Mouse (Mus musculus): ENCODE measurements at regions not wholly inside any gene's neighbourhood (a gene's known extent, or its start where the extent isn't known, plus 50 kb on each side); places are given as distances from the start of the nearest gene placed in this dataset.
A peak's percentile ranks its signal among the peaks of the same experiment; 100 is the strongest.

DNA sequence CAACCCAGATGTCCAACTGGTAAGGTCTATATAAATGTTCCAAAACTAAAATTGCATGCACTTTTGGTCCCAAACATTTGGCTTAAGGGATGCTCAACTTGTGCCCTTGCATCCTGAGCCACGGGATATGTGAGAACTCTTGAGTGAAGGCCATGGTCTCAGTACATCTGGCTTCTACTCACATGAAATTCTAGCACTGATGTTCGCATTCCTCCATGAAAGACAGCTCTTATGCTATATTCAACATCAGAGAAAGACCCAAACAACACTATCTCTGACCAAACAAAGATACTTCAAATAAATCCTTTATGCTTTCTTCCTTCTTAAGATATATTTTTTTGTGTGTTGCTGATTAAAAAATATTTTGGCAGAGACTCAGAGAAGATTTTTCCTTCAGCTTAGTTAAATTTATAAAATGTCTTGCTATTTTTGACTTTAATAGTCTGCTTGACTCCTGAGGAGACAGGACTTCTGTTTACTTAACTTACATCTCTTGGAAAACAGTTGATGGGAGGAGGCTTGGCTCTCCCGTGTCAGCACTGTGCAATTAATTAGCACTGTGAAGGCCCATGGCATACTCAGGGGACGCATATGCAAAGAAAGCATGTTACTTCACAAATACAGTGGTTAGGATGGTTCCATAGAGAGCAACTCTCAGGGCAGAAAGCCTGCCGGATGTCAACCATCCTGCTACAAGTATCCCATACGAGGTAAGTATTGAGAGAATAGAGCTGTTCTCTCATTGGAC, 230.9 kb downstream of the Gm19410 start:
- no peak for DNase-seq

DNA sequence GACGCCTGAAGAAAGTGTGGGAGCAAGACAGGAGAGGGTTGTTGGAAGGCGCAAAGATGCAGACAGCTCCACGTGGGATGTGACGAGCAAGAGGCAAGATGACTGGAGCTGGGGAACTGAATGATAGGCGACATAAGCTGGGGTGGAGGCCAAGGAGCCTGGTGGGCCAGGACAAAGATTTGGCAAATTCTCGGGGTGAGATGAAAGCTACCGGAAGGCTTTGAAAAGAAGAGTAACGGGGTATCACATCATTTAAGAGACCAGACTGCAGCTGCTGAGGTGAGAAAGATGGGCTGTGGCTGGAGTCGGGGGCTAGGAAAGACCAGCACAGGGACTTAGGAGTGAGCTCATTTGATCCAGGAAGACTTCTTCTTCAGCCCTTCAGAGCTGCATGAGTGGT, 234.0 kb downstream of the Gm19410 start:
- DNase-seq, result no peak

DNA sequence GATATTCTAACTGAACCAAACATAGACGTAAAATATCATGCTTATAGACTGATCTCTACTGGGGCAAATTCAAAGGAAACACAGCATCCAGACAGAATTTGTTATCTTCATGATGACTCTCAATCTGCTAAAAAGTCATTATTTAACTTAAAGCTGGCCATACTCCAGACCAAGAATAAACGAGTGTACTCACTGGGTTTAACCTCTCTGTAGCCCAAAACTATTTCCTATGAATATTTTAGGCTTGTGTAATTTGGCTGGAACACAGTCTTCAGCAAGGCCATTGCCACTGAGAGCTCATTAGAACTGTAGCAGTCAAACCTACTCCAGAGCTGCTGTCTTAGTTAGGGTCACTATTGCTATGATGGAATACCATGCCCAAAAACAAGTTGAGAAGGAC, 238.8 kb downstream of the Gm19410 start:
- DNase-seq, result no peak

DNA sequence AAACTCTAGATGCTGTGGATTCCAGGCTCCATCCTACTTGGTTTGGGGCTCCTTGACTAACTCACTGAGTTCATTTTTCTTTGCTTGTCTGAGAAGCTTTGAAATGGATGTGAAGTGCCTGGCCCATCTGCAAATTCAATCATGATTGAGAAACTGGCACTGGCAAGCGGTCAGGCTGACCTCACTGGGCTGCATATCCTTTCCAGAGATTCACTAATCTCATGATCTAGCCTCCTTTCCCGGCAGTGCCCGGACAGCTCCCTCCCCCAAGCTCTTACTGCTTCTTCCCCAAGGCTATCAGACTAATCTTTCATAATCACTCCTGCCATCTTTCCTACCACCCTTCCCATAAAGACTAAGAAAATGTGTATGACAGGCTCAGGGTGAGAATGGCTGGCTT, 239.9 kb downstream of the Gm19410 start:
- no peak for DNase-seq

DNA sequence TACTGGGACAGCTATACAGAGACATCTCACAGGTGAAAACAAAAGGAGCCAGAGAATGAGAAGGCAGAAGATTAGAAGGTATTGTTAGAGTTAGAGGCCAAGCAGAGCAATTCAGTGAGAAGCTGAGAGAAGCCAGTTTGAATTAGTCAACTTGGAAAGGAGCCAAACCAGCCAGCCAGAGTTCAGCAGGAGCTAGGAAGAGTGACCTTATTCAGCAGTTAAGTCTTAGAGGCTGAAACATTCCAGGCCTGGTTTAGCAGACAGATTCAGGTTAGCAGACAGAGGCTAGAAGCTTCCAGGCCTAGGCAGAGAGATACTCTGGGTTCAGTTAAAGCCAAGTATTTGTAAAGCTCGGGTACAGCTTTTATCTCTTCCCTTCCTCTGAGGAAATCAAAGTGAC, 242.1 kb downstream of the Gm19410 start:
- no peak for DNase-seq

DNA sequence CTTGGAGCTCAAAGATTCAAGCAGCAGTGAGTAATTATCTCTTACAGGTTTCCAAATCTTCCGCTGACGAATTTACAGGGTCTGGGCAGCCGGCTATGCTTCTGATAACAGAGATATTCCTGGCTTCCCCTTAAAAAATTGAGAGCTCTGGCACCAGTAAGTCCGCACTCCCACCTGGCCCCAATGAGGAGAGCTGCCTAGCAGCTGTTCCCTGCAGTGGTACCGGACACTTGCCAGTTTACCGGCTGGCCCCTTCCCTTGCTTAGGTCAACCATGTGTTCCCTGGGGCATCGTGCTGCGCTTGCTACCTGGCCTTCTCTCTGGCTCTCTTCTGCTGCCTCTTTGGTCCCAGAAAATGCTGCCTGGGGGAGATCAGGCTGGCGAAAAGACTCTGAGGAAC, 244.0 kb downstream of the Gm19410 start:
- DNase-seq, result no peak

DNA sequence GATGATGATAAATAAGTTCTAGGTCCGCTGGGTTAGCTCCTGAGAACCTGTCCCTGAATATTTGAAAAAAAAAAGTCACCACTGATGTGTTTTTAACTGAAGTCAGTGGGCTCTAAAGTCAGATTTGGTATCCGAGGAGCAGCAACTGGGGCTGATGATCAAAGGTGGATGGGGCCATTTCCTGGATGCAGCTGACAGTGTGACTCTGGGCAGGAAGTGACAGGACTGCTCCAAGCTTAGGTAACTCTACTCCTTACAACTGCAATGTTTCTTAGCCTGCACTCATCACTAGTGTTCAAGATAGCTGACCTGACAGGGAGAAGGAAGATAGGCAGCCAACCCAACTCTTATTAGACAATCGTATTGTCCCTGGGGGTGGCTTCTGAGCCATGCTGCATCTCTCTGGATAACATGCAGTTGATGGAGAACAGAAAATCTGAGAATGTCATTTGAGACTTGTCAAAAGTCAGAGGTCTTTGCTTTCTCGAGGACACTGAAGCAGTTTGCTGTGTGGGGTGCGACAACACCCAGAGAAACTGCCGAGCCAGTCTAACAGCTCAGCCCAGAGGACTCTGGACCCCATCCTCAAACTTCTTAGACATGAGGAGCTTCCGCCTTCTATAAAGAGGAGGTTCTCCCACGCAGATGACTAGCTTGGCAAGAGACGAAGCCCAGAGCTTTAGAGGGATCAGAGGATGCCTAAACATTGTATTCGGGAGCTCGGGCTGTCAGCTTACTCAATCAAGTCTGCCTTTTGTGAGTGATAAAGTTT, 245.0 kb downstream of the Gm19410 start:
- DNase-seq, result no peak

DNA sequence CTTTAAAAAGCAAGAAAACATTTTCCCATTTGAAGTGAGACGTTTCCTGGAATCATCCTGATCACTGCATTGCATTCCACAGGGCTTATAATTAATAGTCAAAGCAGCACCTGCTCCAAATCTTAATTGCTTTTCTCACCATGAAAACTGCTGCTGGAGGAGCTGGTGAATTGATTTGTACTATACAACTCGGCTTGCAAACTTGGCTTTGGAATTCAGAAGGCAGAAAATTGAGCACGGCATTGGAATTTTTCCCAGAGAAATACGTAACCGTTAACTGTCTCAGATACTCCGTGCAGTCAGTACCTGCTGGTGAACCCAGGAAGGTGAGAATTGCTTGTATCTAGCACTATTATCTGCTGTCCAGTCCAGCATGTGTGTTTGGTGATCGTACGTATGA, 249.3 kb downstream of the Gm19410 start:
- peak; percentile 57 for DNase-seq

DNA sequence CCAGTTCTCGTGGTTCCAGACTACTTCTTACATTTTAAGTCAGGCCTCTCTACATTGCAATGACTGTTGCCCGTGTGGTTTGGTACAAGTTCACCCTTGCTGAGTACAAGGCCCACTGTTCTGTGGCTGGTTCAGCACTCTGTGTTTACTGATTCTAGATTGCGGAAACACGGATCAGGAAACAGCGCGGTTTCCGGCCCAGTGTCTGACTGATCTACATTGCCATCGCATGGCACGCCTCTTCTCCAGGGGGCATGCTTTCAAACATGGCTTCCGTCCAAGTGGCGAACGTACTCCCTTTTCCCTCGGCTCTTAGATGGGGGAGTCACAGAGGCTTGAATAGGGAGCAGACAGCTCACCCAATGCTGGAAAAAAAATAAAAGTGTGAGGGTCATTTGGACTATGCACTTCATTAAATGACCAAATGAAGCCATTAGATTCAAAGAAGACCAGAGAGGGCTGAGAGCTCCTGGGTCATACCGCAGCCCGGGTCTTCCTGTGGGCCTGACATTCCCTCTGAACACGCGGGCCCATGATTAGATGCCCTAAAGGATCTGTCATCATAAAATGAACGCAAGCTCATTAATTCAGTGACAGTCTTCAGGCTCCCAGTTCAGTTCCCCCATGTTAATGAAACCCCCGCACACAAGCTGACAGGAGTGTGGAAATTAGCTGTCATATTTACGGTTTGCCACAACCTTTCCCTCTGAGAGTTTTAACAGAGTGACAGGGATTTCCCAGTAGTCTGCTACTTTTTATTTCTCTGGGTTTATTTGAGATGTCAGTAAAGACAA, 250.9 kb downstream of the Gm19410 start:
- peak; percentile 49 for DNase-seq

DNA sequence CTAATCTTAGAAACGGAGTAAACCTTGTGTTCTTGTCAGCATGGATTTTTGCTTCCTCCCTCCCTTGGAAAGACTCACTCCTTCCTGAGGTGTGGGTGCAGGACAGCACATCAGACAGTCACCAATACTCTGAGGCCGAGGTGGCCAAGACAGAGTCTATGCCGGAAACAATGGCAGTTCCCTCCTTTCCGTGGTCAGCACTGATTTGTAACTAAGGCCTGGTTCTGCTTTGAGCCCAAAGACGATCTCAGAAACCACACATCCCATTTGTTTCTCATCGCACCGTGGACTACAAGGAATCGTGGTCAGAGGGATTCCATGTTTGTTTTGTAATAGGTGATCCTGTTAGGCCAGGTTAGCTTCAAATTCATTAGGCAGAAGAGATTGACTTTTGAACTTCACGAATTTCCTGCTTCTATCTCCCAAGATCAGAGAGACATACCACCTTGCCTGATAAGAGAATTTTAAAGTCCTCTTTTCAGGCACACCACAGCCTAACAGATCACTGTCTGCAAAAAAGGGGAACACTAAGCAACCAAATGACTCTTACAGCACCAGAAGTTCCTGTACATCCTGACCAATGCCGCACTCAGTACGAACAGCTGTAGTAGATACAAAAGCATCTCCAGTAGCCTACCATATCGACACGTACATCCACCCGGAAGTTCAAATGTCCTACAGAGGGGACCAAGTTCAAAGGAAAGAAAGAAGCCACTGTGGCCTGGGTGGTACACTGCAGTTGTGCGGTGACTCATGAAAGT, 253.6 kb downstream of the Gm19410 start:
- DNase-seq, result no peak

DNA sequence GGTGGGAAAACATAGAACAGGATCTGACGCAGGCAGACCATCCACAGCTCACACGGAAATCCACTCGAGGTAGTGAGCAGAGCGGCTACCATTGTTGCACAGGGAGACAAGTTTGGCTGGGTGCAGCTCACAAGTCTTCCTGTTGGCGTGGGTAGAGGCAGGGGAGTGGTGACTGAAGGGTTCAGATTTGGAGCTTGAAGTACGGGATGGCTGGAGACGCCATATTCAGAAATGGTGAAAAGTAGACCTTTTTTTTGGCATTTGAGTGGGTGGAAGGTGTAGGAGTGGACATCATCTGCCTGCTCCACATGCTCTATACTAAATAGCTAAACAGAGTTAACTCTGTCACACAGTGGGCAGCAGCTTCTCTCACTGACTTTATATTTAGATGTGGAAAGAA, 254.3 kb downstream of the Gm19410 start:
- DNase-seq, result no peak

DNA sequence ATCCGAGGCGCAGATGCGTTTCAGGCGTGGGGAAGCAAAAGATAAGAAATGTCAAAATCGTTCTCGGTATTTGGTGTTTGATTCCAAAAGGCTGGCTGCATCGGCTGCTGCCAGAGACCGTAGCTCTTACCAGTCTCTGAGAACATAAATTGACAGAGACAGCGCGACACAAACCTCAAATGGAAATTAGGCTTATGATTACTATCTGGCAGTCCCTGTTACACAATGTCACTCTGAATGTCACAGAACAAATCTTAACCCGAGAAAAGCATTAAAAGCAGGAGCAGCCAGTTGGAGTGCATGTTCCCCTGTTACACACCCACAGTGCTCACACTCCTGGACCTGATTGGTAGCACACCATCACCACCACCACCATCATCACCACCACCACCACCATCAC, 262.0 kb downstream of the Gm19410 start:
- no peak for DNase-seq

DNA sequence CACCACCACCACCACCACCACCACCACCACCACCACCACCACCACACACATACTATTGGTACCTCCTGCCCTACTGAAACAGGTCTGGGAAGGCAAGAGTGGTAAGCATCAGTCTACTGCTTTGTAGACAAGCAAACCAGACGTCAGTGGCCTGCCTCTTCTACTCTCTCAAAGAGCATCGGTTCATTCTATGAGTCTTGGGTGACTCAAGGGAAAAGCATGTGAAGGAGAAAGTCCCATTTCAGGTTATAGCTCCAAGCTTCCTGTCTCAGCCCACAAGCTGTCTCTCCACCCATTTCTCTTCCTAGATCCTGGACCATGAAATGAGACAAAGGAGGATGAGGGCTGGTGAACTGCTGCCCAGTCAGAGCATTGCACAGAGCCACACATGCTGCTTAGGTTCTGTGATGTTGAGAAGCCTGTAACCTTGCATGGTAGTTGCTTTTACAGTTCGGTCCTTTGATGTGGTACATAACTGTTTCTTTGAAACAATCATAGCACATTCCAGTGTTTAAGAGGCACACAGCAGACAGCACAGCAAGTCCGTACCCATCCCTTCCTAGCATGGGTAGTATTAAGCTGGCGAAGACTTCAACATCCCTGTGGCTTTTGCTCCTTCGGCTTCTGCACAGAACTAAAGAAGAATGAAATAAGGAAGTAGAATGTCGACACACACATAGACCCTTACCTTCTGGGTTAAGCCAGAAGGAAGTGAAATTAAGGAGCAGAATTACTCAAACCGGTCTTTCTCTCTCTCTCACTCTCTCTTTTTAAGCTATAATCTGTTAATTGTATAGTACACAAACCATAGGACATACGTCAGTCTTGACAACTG, 262.7 kb downstream of the Gm19410 start:
- DNase-seq, result no peak

DNA sequence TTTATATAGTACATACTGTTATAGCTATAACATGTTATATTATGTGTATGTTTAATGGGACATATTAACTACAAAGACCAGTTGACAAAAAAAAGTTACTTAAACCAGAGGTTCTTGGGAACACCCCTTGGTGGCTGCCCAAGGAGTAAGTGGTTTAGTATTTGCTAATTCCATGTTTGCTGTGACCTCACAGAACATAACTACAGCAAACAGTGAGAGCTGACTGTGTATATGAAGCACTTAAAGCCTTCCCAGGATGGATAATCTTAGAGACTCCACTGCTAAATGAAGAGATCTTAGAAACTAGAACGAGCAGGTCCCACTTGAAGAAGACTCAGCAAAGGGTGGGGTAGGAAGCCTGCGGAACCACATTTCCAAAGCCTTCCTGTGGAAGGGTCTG, 263.9 kb downstream of the Gm19410 start:
- DNase-seq, result no peak

DNA sequence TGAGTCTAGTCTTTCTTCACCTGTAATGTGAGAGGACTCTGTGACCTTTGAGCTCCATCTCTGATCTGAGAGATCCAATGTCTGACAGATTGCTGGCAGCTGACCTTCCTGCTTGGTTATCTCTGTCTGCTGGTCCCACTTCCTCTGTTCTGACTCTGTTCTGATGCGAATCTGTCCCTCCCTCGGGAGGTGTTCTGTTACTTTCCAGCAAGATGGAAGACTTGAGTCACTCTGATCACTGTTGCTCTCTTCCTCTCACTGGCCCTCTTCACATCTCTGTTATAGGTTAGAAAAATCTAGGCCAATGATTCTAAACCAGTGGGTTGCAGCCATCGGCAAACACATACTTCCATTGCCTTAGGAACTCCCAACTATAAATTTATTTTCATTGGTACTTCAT, 264.6 kb downstream of the Gm19410 start:
- no peak for DNase-seq

DNA sequence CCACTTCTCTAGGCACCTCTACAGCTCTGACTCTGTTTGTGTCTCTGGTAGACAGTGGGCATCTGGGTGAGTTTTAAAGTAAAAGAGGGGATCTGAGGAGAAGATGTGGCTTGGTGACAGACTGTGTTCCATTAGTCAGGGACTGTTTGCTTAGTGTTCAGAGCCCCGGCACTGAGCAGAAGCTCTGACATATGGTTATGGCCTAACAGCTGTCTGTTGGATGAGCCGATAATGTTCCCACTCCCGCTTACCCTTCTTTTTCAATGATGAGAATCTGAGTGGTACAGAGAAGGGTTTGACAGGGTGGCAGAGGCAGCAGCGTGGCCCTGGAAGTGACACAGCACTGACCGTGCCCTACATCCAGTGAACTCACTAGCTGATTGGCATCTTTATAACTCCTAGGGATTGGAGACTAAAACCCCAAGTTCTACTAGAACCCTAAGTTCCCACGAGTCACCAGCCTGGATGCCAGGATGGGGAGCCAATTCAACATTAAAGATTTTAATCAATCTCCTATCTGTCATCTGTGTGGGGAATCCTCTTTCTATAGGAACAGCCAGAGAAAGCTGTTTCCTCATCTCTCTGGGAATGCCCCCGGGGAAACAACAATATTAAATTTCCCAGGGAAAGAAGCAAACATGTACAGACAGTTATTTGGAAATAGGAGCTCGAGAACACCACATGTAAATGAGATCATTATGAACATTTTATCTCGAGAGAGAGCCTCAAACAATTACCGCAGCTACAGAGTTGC, 266.6 kb downstream of the Gm19410 start:
- DNase-seq, result no peak

DNA sequence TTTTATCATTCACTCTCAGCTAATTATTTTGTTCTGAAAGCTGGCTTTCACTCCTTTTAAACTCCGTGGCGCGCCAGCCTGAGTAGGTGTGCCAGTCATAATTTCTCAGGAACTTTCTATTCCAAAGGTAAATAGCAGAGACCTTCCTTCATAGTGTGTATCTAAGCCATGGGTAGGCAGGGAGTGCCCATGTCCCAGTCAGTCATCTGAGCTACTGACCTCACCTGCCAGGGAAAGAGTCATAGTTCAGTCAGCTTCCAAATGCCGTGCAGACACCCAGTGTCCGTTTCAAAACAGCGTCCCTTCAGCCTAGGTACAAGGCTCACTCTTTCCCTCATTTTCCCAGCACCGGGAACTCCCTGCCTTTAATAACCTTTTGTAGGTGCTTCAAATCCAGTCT, 269.7 kb downstream of the Gm19410 start:
- DNase-seq, result peak; percentile 23

DNA sequence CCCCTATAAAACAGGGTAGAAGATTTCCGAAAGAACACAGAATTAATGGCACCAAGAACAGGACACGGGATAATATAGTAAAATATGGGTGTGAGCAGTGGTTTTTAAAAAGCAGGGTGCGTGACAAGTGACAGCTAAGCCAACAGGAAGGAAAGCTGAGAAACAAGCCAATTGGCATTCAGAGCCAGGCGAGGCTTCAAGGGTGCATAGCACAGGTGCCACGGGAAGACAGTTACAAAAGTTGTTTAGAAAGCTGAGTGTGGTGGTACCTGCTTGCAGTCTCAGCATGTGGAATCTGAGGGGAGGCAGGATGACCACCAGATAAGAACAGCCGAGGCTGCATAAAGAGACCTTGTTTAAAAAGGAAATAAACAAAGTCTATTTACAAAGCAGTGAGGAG, 270.7 kb downstream of the Gm19410 start:
- no peak for DNase-seq

DNA sequence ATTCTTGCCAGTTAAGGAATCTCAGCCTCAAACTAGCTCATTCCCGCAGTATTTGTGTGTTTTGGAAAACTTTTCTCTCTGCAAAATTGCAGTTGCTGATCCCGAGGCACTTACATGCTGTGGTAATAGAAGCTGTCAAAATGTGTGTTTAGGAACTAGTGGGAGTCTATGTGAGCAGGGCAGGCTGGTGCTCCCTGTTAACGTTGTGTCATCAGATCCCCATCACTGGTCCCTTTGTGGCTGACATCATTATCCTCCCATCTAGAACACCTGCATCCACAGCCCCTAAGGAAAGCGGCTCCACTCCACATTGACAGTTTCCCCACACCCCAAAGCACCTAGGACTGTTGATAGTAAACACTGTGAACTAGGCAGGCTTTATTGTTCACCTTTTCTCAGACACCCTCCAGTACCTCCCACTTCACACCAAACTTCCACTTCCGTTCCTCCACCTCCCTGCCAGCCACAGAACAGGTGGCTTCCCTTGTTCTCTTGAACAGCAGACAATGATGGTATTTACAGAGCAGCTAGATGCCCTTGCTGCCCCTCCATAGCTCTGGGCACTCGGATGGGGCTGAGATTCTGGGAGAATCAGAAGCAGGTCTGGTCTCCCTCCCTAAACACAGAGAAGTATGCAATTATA, 275.8 kb downstream of the Gm19410 start:
- no peak for DNase-seq

DNA sequence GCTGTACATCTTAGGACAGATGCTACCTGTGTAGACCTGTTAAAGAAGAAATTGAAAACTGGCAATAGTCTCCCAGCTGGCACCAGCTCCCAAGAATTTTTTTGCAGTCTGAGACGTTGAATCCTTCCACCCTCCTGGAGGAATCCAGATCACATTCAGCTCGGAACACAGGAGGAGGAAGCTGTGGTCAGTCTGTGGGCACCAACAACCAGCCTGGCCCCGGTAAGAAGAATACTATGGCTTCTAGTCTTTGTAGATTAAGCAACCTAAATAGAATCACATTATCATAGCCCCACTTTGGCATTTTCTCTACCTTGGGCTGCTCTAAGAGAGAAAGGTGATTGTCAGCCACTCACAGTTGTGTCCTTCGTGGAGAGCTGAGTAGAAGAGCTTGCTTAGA, 277.0 kb downstream of the Gm19410 start:
- no peak for DNase-seq
